Mouse (Mus musculus): Measurements from ENCODE around the gene Gm34653. TPM values are rescaled to one million over a fixed set of nuclear protein-coding genes. Genes with fewer than 3 reads are reported as not detected.
"Not testable (repeated sequence)": the region's sequence is repeated elsewhere in the genome, so short reads cannot be mapped to it uniquely, and the experiment has no call there.

Gene Gm34653
- polyA plus RNA-seq, 1 experiment, result 4.6 TPM

GRCm38 (mm10) chr2:34795426-34795825, 37.4 kb upstream of the Gm34653 start:
- Histone ChIP-seq H3K27me3 (ENCODE audit: control insufficient read depth, insufficient read depth, low read length, poor library complexity, severe bottlenecking) (no peaks in the 10 kb centered on the region), H3K4me3 (ENCODE audit: low read depth, low read length) (no peak overlapping the region), H3K4me1 (ENCODE audit: control insufficient read depth, insufficient read depth, low read length) (no peaks in the 10 kb centered on the region), H3K9me3 (replicated peaks; ENCODE audit: control insufficient read depth, insufficient read depth, low read length, poor library complexity, severe bottlenecking) (no peaks in the 10 kb centered on the region), H3K9ac (ENCODE audit: low read depth, poor library complexity, severe bottlenecking) (no peak overlapping the region), H3K36me3 (ENCODE audit: control insufficient read depth, insufficient read depth, low read length, poor library complexity, severe bottlenecking) (no peaks in the 10 kb centered on the region), H3K27ac (ENCODE audit: insufficient read depth, low read length) (no peak overlapping the region)
- TF ChIP-seq CTCF (IDR thresholded peaks at IDR 0.05; ENCODE audit: low read depth, low read length) (no peak), EP300 (IDR thresholded peaks at IDR 0.05; ENCODE audit: insufficient read depth, low read depth, low read length) (no peak), POLR2A (IDR thresholded peaks at IDR 0.05; ENCODE audit: insufficient read depth, low read length) (no peak)

- Histone ChIP-seq H3K9me3 (replicated peaks; ENCODE audit: control insufficient read depth, insufficient read depth, low read length, poor library complexity, severe bottlenecking) (no peaks in the 10 kb centered on the region), H3K27me3 (ENCODE audit: control insufficient read depth, insufficient read depth, low read length, poor library complexity, severe bottlenecking) (no peaks in the 10 kb centered on the region), H3K4me1 (ENCODE audit: control insufficient read depth, insufficient read depth, low read length) (no peaks in the 10 kb centered on the region), H3K36me3 (ENCODE audit: control insufficient read depth, insufficient read depth, low read length, poor library complexity, severe bottlenecking) (peaks cover 4% of the 10 kb centered on the region), H3K27ac (ENCODE audit: insufficient read depth, low read length) (peak within 1 kb of the TSS; percentile 32), H3K4me3 (ENCODE audit: low read depth, low read length) (peak within 1 kb of the TSS; percentile 99), H3K9ac (ENCODE audit: low read depth, poor library complexity, severe bottlenecking) (peak within 1 kb of the TSS; percentile 68)
- TF ChIP-seq POLR2A (IDR thresholded peaks at IDR 0.05; ENCODE audit: insufficient read depth, low read length) (peak; percentile 68), EP300 (IDR thresholded peaks at IDR 0.05; ENCODE audit: insufficient read depth, low read depth, low read length) (no peak)
Measured at GRCm38 (mm10) chr2:34799357-34800256, 33.2 kb upstream of the Gm34653 start, which contains the start of gene Rabepk. Rabepk (minus strand) TSS chr2:34799912.

GRCm38 (mm10) chr2:34800371-34800770, 32.4 kb upstream of the Gm34653 start:
- Histone ChIP-seq H3K27me3 (ENCODE audit: control insufficient read depth, insufficient read depth, low read length, poor library complexity, severe bottlenecking) (no peaks in the 10 kb centered on the region), H3K9me3 (replicated peaks; ENCODE audit: control insufficient read depth, insufficient read depth, low read length, poor library complexity, severe bottlenecking) (no peaks in the 10 kb centered on the region), H3K4me3 (ENCODE audit: low read depth, low read length) (no peak overlapping the region), H3K27ac (ENCODE audit: insufficient read depth, low read length) (no peak overlapping the region), H3K9ac (ENCODE audit: low read depth, poor library complexity, severe bottlenecking) (peak overlapping the region; percentile 68), H3K36me3 (ENCODE audit: control insufficient read depth, insufficient read depth, low read length, poor library complexity, severe bottlenecking) (peaks cover 12% of the 10 kb centered on the region), H3K4me1 (ENCODE audit: control insufficient read depth, insufficient read depth, low read length) (no peaks in the 10 kb centered on the region)
- TF ChIP-seq POLR2A (IDR thresholded peaks at IDR 0.05; ENCODE audit: insufficient read depth, low read length) (no peak), EP300 (IDR thresholded peaks at IDR 0.05; ENCODE audit: insufficient read depth, low read depth, low read length) (no peak), CTCF (IDR thresholded peaks at IDR 0.05; ENCODE audit: low read depth, low read length) (no peak)

- H3K27ac ChIP-seq (ENCODE audit: insufficient read depth, low read length), result peak overlapping the region; percentile 60
- H3K4me3 ChIP-seq (ENCODE audit: low read depth, low read length), result peak overlapping the region; percentile 78
- peak overlapping the region; percentile 79 for H3K9ac ChIP-seq (ENCODE audit: low read depth, poor library complexity, severe bottlenecking)
- no peaks in the 10 kb centered on the region for H3K4me1 ChIP-seq (ENCODE audit: control insufficient read depth, insufficient read depth, low read length)
- H3K27me3 ChIP-seq (ENCODE audit: control insufficient read depth, insufficient read depth, low read length, poor library complexity, severe bottlenecking), result no peaks in the 10 kb centered on the region
- TF ChIP-seq EP300 (IDR thresholded peaks at IDR 0.05; ENCODE audit: insufficient read depth, low read depth, low read length) (no peak), CTCF (IDR thresholded peaks at IDR 0.05; ENCODE audit: low read depth, low read length) (peak; percentile 18), POLR2A (IDR thresholded peaks at IDR 0.05; ENCODE audit: insufficient read depth, low read length) (peak; percentile 87)
- H3K9me3 ChIP-seq (replicated peaks; ENCODE audit: control insufficient read depth, insufficient read depth, low read length, poor library complexity, severe bottlenecking), result no peaks in the 10 kb centered on the region
- H3K36me3 ChIP-seq (ENCODE audit: control insufficient read depth, insufficient read depth, low read length, poor library complexity, severe bottlenecking), result peaks cover 22% of the 10 kb centered on the region
Measured at GRCm38 (mm10) chr2:34801516-34802482, 31.0 kb upstream of the Gm34653 start.

- H3K4me1 ChIP-seq (ENCODE audit: control insufficient read depth, insufficient read depth, low read length); H3K27me3 ChIP-seq (ENCODE audit: control insufficient read depth, insufficient read depth, low read length, poor library complexity, severe bottlenecking); H3K9me3 ChIP-seq (replicated peaks; ENCODE audit: control insufficient read depth, insufficient read depth, low read length, poor library complexity, severe bottlenecking): not testable (repeated sequence)
- Histone ChIP-seq H3K9ac (ENCODE audit: low read depth, poor library complexity, severe bottlenecking) (peak overlapping the region; percentile 79), H3K4me3 (ENCODE audit: low read depth, low read length) (peak overlapping the region; percentile 78), H3K27ac (ENCODE audit: insufficient read depth, low read length) (peak overlapping the region; percentile 36), H3K36me3 (ENCODE audit: control insufficient read depth, insufficient read depth, low read length, poor library complexity, severe bottlenecking) (peaks cover 26% of the 10 kb centered on the region)
Measured at GRCm38 (mm10) chr2:34802565-34803245, 30.1 kb upstream of the Gm34653 start.

Measured in ES-Bruce4 (cell line).